8 mouse cellular contexts compared by ENCODE assay signal in genomic region chr4:33248915-33249314, GRCm38 (mm10). TPM values are rescaled to one million over a fixed set of nuclear protein-coding genes. Genes with fewer than 3 reads are reported as not detected.
DNase-seq lines count a peak whose midpoint lies in the region; ATAC-seq lines count a peak whose summit lies in the region.

No protein-coding gene starts in this region.

- no peak for DNase-seq in heart, postnatal 10 days
- peak; percentile 33 for DNase-seq in MEL-GATA-1-ER (ENCODE audit: extremely low read depth, low read depth)
- DNase-seq in limb, embryonic 10.5 days (ENCODE audit: low spot score): no peak
- no peak for DNase-seq in right cerebral cortex, postnatal 4 days
- no peak for DNase-seq in left cerebral cortex, adult 18-20 months (ENCODE audit: low spot score in 2 of 2)

- H3K4me2 ChIP-seq in heart, embryonic 11.5 days: peak overlapping the region; percentile 63
- peak overlapping the region; percentile 43 for H3K4me2 ChIP-seq in forebrain, embryonic 15.5 days (replicated peaks)
- peak overlapping the region; percentile 53 for H3K4me2 ChIP-seq in stomach, embryonic 15.5 days

- H3K27me3 ChIP-seq in heart, embryonic 11.5 days (ENCODE audit: control insufficient read depth, insufficient read depth, low read length): no peaks in the 10 kb centered on the region
- no peaks in the 10 kb centered on the region for H3K27me3 ChIP-seq in forebrain, embryonic 15.5 days
- no peaks in the 10 kb centered on the region for H3K27me3 ChIP-seq in limb, embryonic 10.5 days (ENCODE audit: low read depth, poor library complexity, severe bottlenecking)
- no peaks in the 10 kb centered on the region for H3K27me3 ChIP-seq in stomach, embryonic 15.5 days (replicated peaks)

- peak overlapping the region; percentile 100 for H3K27ac ChIP-seq in heart, embryonic 11.5 days (ENCODE audit: low read depth, low read length)
- peak overlapping the region; percentile 99 for H3K27ac ChIP-seq in forebrain, embryonic 15.5 days (replicated peaks)
- H3K27ac ChIP-seq in limb, embryonic 10.5 days: peak overlapping the region; percentile 100
- H3K27ac ChIP-seq in stomach, embryonic 15.5 days: peak overlapping the region; percentile 99

- peak overlapping the region; percentile 74 for H3K9ac ChIP-seq in heart, embryonic 11.5 days (ENCODE audit: low read depth, low read length)
- H3K9ac ChIP-seq in forebrain, embryonic 15.5 days (replicated peaks): peak overlapping the region; percentile 49
- no peak overlapping the region for H3K9ac ChIP-seq in stomach, embryonic 15.5 days

- no peaks in the 10 kb centered on the region for H3K9me3 ChIP-seq in heart, embryonic 11.5 days (replicated peaks; ENCODE audit: control insufficient read depth, low read length)
- no peaks in the 10 kb centered on the region for H3K9me3 ChIP-seq in forebrain, embryonic 15.5 days
- H3K9me3 ChIP-seq in limb, embryonic 10.5 days (replicated peaks): no peaks in the 10 kb centered on the region
- H3K9me3 ChIP-seq in stomach, embryonic 15.5 days: no peaks in the 10 kb centered on the region

- H3K4me3 ChIP-seq in heart, embryonic 11.5 days (ENCODE audit: low read depth, low read length): peak overlapping the region; percentile 98
- H3K4me3 ChIP-seq in forebrain, embryonic 15.5 days: peak overlapping the region; percentile 78
- H3K4me3 ChIP-seq in limb, embryonic 10.5 days: peak overlapping the region; percentile 97
- H3K4me3 ChIP-seq in stomach, embryonic 15.5 days (replicated peaks): peak overlapping the region; percentile 76

- H3K36me3 ChIP-seq in heart, embryonic 11.5 days (ENCODE audit: control insufficient read depth, insufficient read depth, low read length): peaks cover 17% of the 10 kb centered on the region
- H3K36me3 ChIP-seq in forebrain, embryonic 15.5 days: peaks cover 23% of the 10 kb centered on the region
- H3K36me3 ChIP-seq in limb, embryonic 10.5 days: peaks cover 25% of the 10 kb centered on the region
- peaks cover 14% of the 10 kb centered on the region for H3K36me3 ChIP-seq in stomach, embryonic 15.5 days

- intact Hi-C loops in heart, postnatal 10 days (cut with DNase I): loop anchor here (5.0 kb wide), 2 partner anchors 42 to 217 kb away; partner anchors contain the start of genes Srsf12 and Ube2j1

- WGBS in heart, embryonic 11.5 days (ENCODE audit: insufficient replicate concordance): 6% methylated on average over 4 of the region's 4 CpGs
- under 1% methylated on average over 4 of the region's 4 CpGs for WGBS in forebrain, embryonic 15.5 days
- 1% methylated on average over 4 of the region's 4 CpGs for WGBS in limb, embryonic 10.5 days
- WGBS in stomach, embryonic 15.5 days: 0% methylated on average over 4 of the region's 4 CpGs

- no peak for ATAC-seq in heart, embryonic 11.5 days (replicated peaks; ENCODE audit: insufficient number of reproducible peaks, low FRiP score, low TSS enrichment)
- ATAC-seq in forebrain, embryonic 15.5 days (replicated peaks): no peak
- no peak for ATAC-seq in stomach, embryonic 15.5 days (ENCODE audit: insufficient read depth, low FRiP score, low read depth)

- peaks cover 5% of the 10 kb centered on the region; the same call in 1 of the 2 replicates for H3K4me1 ChIP-seq in heart, embryonic 11.5 days (ENCODE audit: control insufficient read depth, insufficient read depth, low read length)
- H3K4me1 ChIP-seq in forebrain, embryonic 15.5 days: peaks cover 31% of the 10 kb centered on the region
- peaks cover 14% of the 10 kb centered on the region; the same call in 1 of the 2 replicates for H3K4me1 ChIP-seq in limb, embryonic 10.5 days
- peaks cover 9% of the 10 kb centered on the region; the same call in 1 of the 2 replicates for H3K4me1 ChIP-seq in stomach, embryonic 15.5 days

RNA-seq across cellular contexts. Expression of gene Srsf12, which starts 40.1 kb away (rescaled TPM):
- polyA plus RNA-seq in heart, embryonic 11.5 days (2014; fragmentation: Nextera tagmentation; extraction: Ambion mirVana): 1.7 and 3.1 TPM in 2 replicates
- under 1 TPM in 1 of 2 experiments, not detected in 1; 0.22 TPM for total RNA-seq in heart, postnatal 10 days (2021)
- polyA plus RNA-seq in forebrain, embryonic 15.5 days (2015; fragmentation: Nextera tagmentation; extraction: Ambion mirVana): 30.9 and 33.9 TPM in 2 replicates
- 6.0 and 8.8 TPM in 2 replicates for polyA plus RNA-seq in limb, embryonic 10.5 days (2016; fragmentation: Nextera tagmentation; extraction: Ambion mirVana)
- 6.8 and 8.3 TPM in 2 replicates for polyA plus RNA-seq in stomach, embryonic 15.5 days (2015; fragmentation: Nextera tagmentation; extraction: Ambion mirVana)
- total RNA-seq in left cerebral cortex, adult 18-20 months (2021): 10 to 100 TPM; 22.8 to 24.9 TPM

RNA-seq across cellular contexts. Expression of gene Pnrc1, which starts 41.0 kb away (rescaled TPM):
- 84.0 and 85.5 TPM in 2 replicates for polyA plus RNA-seq in heart, embryonic 11.5 days (2014; fragmentation: Nextera tagmentation; extraction: Ambion mirVana)
- 100 to 1,000 TPM; 122 to 127 TPM for total RNA-seq in heart, postnatal 10 days (2021)
- polyA plus RNA-seq in forebrain, embryonic 15.5 days (2015; fragmentation: Nextera tagmentation; extraction: Ambion mirVana): 95.2 and 97.1 TPM in 2 replicates
- 71.1 and 87.1 TPM in 2 replicates for polyA plus RNA-seq in limb, embryonic 10.5 days (2016; fragmentation: Nextera tagmentation; extraction: Ambion mirVana)
- polyA plus RNA-seq in stomach, embryonic 15.5 days (2015; fragmentation: Nextera tagmentation; extraction: Ambion mirVana): 90.7 and 99.1 TPM in 2 replicates
- total RNA-seq in left cerebral cortex, adult 18-20 months (2021): 100 to 1,000 TPM; 144 to 173 TPM

RNA-seq across cellular contexts. Expression of gene Pm20d2, which starts 59.4 kb away (rescaled TPM):
- polyA plus RNA-seq in heart, embryonic 11.5 days (2014; fragmentation: Nextera tagmentation; extraction: Ambion mirVana): 1.1 and 1.5 TPM in 2 replicates
- 10 to 100 TPM; 26.8 to 27.6 TPM for total RNA-seq in heart, postnatal 10 days (2021)
- polyA plus RNA-seq in forebrain, embryonic 15.5 days (2015; fragmentation: Nextera tagmentation; extraction: Ambion mirVana): 2.5 and 3.0 TPM in 2 replicates
- polyA plus RNA-seq in limb, embryonic 10.5 days (2016; fragmentation: Nextera tagmentation; extraction: Ambion mirVana): 0.68 and 1.5 TPM in 2 replicates
- polyA plus RNA-seq in stomach, embryonic 15.5 days (2015; fragmentation: Nextera tagmentation; extraction: Ambion mirVana): 1.2 and 1.7 TPM in 2 replicates
- 1 to 10 TPM; 5.5 to 6.0 TPM for total RNA-seq in left cerebral cortex, adult 18-20 months (2021)
